Mouse (Mus musculus) right cerebral cortex, postnatal 25 days (tissue): ENCODE results near the gene Hecw2.

Experiments
- DNase-seq: peaks from one replicate; pipeline ENCODE4 v3.0.0; 2022

Gene Hecw2

GRCm38 (mm10) chr1:54194954-54195305 is at the start of gene Hecw2:
Hecw2 (minus strand) TSS chr1:54195168.
- peak; percentile 65 for DNase-seq

GRCm38 (mm10) chr1:54242722-54243121 is 47.8 kb upstream of the Hecw2 start:
- DNase-seq: no peak

GRCm38 (mm10) chr1:54220273-54220672 is 25.3 kb upstream of the Hecw2 start:
- no peak for DNase-seq

GRCm38 (mm10) chr1:54194183-54194953 is 600 bp downstream of the Hecw2 start:
- peak; percentile 74 for DNase-seq

- no peak for DNase-seq
These were observed 1.7 kb downstream of the Hecw2 start for GRCm38 (mm10) chr1:54193191-54193770.

GRCm38 (mm10) chr1:54187579-54187978 is 7.4 kb downstream of the Hecw2 start:
- DNase-seq: no peak

GRCm38 (mm10) chr1:54186347-54186746 is 8.6 kb downstream of the Hecw2 start:
- no peak for DNase-seq

- DNase-seq: no peak
These were observed 14.3 kb downstream of the Hecw2 start for GRCm38 (mm10) chr1:54180663-54181062.

GRCm38 (mm10) chr1:54179179-54179578 is 15.8 kb downstream of the Hecw2 start:
- no peak for DNase-seq

- no peak for DNase-seq
These were observed 18.4 kb downstream of the Hecw2 start for GRCm38 (mm10) chr1:54176592-54176991.

- DNase-seq: no peak
These were observed 27.0 kb downstream of the Hecw2 start for GRCm38 (mm10) chr1:54168014-54168413.

- no peak for DNase-seq
These were observed 35.4 kb downstream of the Hecw2 start for GRCm38 (mm10) chr1:54159531-54159930.

- DNase-seq: no peak
These were observed 41.7 kb downstream of the Hecw2 start for GRCm38 (mm10) chr1:54153216-54153786.

GRCm38 (mm10) chr1:54145106-54145505 is 49.9 kb downstream of the Hecw2 start:
- no peak for DNase-seq

- no peak for DNase-seq
These were observed 61.0 kb downstream of the Hecw2 start for GRCm38 (mm10) chr1:54133802-54134436.

- DNase-seq: no peak
These were observed 66.1 kb downstream of the Hecw2 start for GRCm38 (mm10) chr1:54128714-54129431.

- DNase-seq: no peak
These were observed 67.8 kb downstream of the Hecw2 start for GRCm38 (mm10) chr1:54126991-54127742.

GRCm38 (mm10) chr1:54122551-54122950 is 72.4 kb downstream of the Hecw2 start:
- no peak for DNase-seq

- DNase-seq: no peak
These were observed 73.8 kb downstream of the Hecw2 start for GRCm38 (mm10) chr1:54121071-54121730.

GRCm38 (mm10) chr1:54119638-54120320 is 75.2 kb downstream of the Hecw2 start:
- DNase-seq: no peak

GRCm38 (mm10) chr1:54118342-54118973 is 76.5 kb downstream of the Hecw2 start:
- peak; percentile 52 for DNase-seq
